Mouse (Mus musculus) brain, embryonic 14.5 days (tissue): Measurements from ENCODE around the gene Mms19.

Experiments used
- CTCF ChIP-seq: fragments of 200-500 bp; IDR thresholded peaks from 2 replicates; pipeline ENCODE4 v1.5.1; 2012; ENCODE audit warnings: inconsistent platforms, mild to moderate bottlenecking, moderate library complexity, borderline replicate concordance; ENCODE audit not compliant: insufficient read depth, insufficient read length; ENCODE audit errors: extremely low read depth
- POLR2A ChIP-seq: fragments of 200-500 bp; IDR thresholded peaks from 2 replicates; pipeline ENCODE4 v1.6.1; 2012; ENCODE audit warnings: mild to moderate bottlenecking, inconsistent platforms, borderline replicate concordance; ENCODE audit not compliant: poor library complexity, insufficient read depth, insufficient read length, severe bottlenecking; ENCODE audit errors: extremely low read depth

- no peak for TF ChIP-seq CTCF
- no peak; the same call in 1 of the 2 replicates for TF ChIP-seq POLR2A
Measured at GRCm38 (mm10) chr19:41895460-41896318, 85.3 kb downstream of the Mms19 start, which contains the start of gene Rrp12.
